Mouse (Mus musculus) forebrain, embryonic 11.5 days (tissue): ENCODE measurements at regions not wholly inside any gene's neighbourhood (a gene's known extent, or its start where the extent isn't known, plus 50 kb on each side); places are given as distances from the start of the nearest gene placed in this dataset.

Experiments
- ATAC-seq: fragments of 200-750 bp; cut with Nextera tagmentation; replicated peaks from 2 replicates; pipeline ENCODE4 v1.8.0; 2017; ENCODE audit warnings: moderate TSS enrichment; ENCODE audit not compliant: low FRiP score
- DNase-seq: peaks from one replicate; pipeline ENCODE4 v3.0.0-alpha.2; 2017; ENCODE audit warnings: low spot score
- H3K27ac ChIP-seq: fragments of 300-500 bp; sonication (generic); 2 replicates; pipeline ENCODE4 v1.5.1; 2014; ENCODE audit warnings: low read depth, low read length
- H3K27me3 ChIP-seq: fragments of 300-500 bp; sonication (generic); 2 replicates; pipeline ENCODE4 v1.6.1; 2014; ENCODE audit warnings: mild to moderate bottlenecking, low read length, mixed read lengths; ENCODE audit not compliant: control insufficient read depth, insufficient read depth
- H3K36me3 ChIP-seq: fragments of 300-500 bp; sonication (generic); 2 replicates; pipeline ENCODE4 v1.6.1; 2014; ENCODE audit warnings: mild to moderate bottlenecking, low read length, moderate library complexity, mixed read lengths; ENCODE audit not compliant: control insufficient read depth, insufficient read depth
- H3K4me1 ChIP-seq: fragments of 300-500 bp; sonication (generic); replicated peaks from 2 replicates; pipeline ENCODE4 v1.6.1; 2014; ENCODE audit warnings: low read length, mixed read lengths; ENCODE audit not compliant: control insufficient read depth, insufficient read depth
- H3K4me2 ChIP-seq: fragments of 300-500 bp; sonication (generic); 2 replicates; pipeline ENCODE4 v1.6.1; 2014; ENCODE audit warnings: low read depth, mild to moderate bottlenecking, low read length, moderate library complexity, mixed read lengths; ENCODE audit not compliant: severe bottlenecking
- H3K4me3 ChIP-seq: fragments of 300-500 bp; sonication (generic); 2 replicates; pipeline ENCODE4 v1.5.1; 2014; ENCODE audit warnings: low read depth, low read length
- H3K9ac ChIP-seq: fragments of 300-500 bp; sonication (generic); 2 replicates; pipeline ENCODE4 v1.6.1; 2014; ENCODE audit warnings: low read length
- H3K9me3 ChIP-seq: fragments of 300-500 bp; sonication (generic); 2 replicates; pipeline ENCODE4 v1.6.1; 2016; ENCODE audit warnings: low read length, mixed read lengths; ENCODE audit not compliant: control insufficient read depth
- WGBS: fragments of 180-500 bp; shearing (Covaris S2); extraction: QIAGEN DNeasy Blood & Tissue Kit; methylation state at CpG from one replicate; pipeline ENCODE4 v1.1.7; 2014; 5-methylcytosine and 5-hydroxymethylcytosine counted together

GRCm38 (mm10) chr17:65074878-65075277, 239.0 kb upstream of the 4930583I09Rik start:
- Histone ChIP-seq H3K4me2 (no peak overlapping the region), H3K9ac (no peak overlapping the region), H3K27ac (no peak overlapping the region), H3K36me3 (no peaks in the 10 kb centered on the region), H3K4me1 (no peaks in the 10 kb centered on the region), H3K9me3 (no peaks in the 10 kb centered on the region), H3K27me3 (no peaks in the 10 kb centered on the region), H3K4me3 (no peak overlapping the region)
- WGBS, result 91% methylated on average over 4 of the region's 4 CpGs
- ATAC-seq (no peak), DNase-seq (no peak)

- 62% methylated on average over 3 of the region's 3 CpGs for WGBS
- DNase-seq, result peak; percentile 54
Measured at GRCm38 (mm10) chr17:65071114-65071513, 235.2 kb upstream of the 4930583I09Rik start.

DNA sequence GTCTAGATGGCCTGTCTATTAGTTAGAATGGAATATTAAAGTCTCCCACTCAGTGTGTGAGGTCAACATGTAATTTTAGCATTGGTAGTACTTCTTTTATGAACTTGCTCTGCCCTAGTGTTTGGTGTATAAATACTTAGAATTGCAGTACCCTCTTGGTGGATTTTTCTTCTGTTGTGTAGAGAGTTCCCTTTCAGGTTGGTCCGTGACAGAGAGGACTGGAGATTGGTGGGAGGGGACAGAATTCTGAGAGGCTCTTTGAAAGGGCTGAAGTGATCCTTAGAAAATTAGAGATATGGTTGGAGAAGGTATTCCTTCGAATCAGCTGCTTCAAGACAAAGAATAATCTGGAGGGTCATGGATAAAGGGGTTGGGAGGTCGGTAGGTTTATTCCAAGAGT, 230.3 kb upstream of the 4930583I09Rik start:
- H3K9me3 ChIP-seq, result no peaks in the 10 kb centered on the region
- no peak overlapping the region for H3K4me3 ChIP-seq
- no peak overlapping the region for H3K4me2 ChIP-seq
- no peak overlapping the region for H3K27ac ChIP-seq
- no peak overlapping the region for H3K9ac ChIP-seq
- no peaks in the 10 kb centered on the region for H3K27me3 ChIP-seq
- WGBS, result 79% methylated on average over 3 of the region's 3 CpGs
- DNase-seq, result no peak
- no peaks in the 10 kb centered on the region for H3K4me1 ChIP-seq
- H3K36me3 ChIP-seq, result no peaks in the 10 kb centered on the region
- ATAC-seq, result no peak

More at GRCm38 (mm10) chr17:65071114-65071513, 235.2 kb upstream of the 4930583I09Rik start:
- H3K27ac ChIP-seq, result no peak overlapping the region
- H3K4me1 ChIP-seq, result no peaks in the 10 kb centered on the region
- H3K4me2 ChIP-seq, result no peak overlapping the region
- H3K27me3 ChIP-seq, result no peaks in the 10 kb centered on the region
- H3K36me3 ChIP-seq, result no peaks in the 10 kb centered on the region
- no peak overlapping the region for H3K9ac ChIP-seq
- 0 out of 2 replicates have a peak, but pooled peaks have one; percentile 46 for ATAC-seq
- H3K9me3 ChIP-seq, result no peaks in the 10 kb centered on the region
- H3K4me3 ChIP-seq, result no peak overlapping the region

DNA sequence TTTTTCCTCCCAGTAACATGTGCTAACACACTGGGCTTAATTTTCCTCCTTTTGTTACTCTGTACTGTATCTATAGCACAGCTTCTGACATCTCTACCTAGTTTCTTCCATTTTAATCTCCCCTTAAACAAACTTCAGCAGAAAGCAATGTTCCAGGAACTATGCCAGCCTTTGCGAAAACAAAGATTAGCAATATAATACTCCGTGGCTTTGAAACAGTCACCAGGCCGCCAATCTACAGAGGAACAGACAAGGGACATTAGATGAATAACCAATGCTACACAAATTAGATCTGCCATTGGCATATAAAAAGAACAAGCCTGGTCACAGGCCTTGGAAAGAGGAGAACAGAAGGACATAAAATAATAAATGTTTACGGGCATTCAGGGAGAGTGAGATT, 220.2 kb upstream of the 4930583I09Rik start:
- no peak overlapping the region for H3K4me3 ChIP-seq
- H3K27me3 ChIP-seq, result no peaks in the 10 kb centered on the region
- H3K9me3 ChIP-seq, result no peaks in the 10 kb centered on the region
- ATAC-seq (no peak), DNase-seq (no peak)
- no peak overlapping the region for H3K4me2 ChIP-seq
- 78% methylated on average over 4 of the region's 4 CpGs for WGBS
- H3K4me1 ChIP-seq, result no peaks in the 10 kb centered on the region
- no peak overlapping the region for H3K9ac ChIP-seq
- no peak overlapping the region for H3K27ac ChIP-seq
- no peaks in the 10 kb centered on the region for H3K36me3 ChIP-seq

- no peak overlapping the region for H3K27ac ChIP-seq
- peak; percentile 58 for ATAC-seq
Measured at GRCm38 (mm10) chr17:65049860-65050482, 214.1 kb upstream of the 4930583I09Rik start.

GRCm38 (mm10) chr17:65015731-65016130, 179.9 kb upstream of the 4930583I09Rik start:
- H3K9ac ChIP-seq, result no peak overlapping the region
- ATAC-seq (no peak), DNase-seq (no peak)
- no peaks in the 10 kb centered on the region for H3K36me3 ChIP-seq
- H3K4me1 ChIP-seq, result no peaks in the 10 kb centered on the region
- H3K4me2 ChIP-seq, result no peak overlapping the region
- no peak overlapping the region for H3K4me3 ChIP-seq
- H3K27ac ChIP-seq, result no peak overlapping the region
- no peaks in the 10 kb centered on the region for H3K9me3 ChIP-seq
- no peaks in the 10 kb centered on the region for H3K27me3 ChIP-seq
- WGBS, result 92% methylated on average over 5 of the region's 5 CpGs

More at GRCm38 (mm10) chr17:65049860-65050482, 214.1 kb upstream of the 4930583I09Rik start:
- Histone ChIP-seq H3K9me3 (no peaks in the 10 kb centered on the region), H3K4me2 (no peak overlapping the region), H3K27me3 (no peaks in the 10 kb centered on the region), H3K36me3 (no peaks in the 10 kb centered on the region), H3K4me3 (no peak overlapping the region), H3K4me1 (peaks cover 3% of the 10 kb centered on the region; the same call in 1 of the 2 replicates), H3K9ac (no peak overlapping the region)
- 26% methylated on average over 7 of the region's 7 CpGs for WGBS
- no peak for DNase-seq

GRCm38 (mm10) chr17:65014682-65015081, 178.8 kb upstream of the 4930583I09Rik start:
- no peak overlapping the region for H3K4me3 ChIP-seq
- no peak overlapping the region for H3K9ac ChIP-seq
- H3K27ac ChIP-seq, result no peak overlapping the region
- no peaks in the 10 kb centered on the region for H3K4me1 ChIP-seq
- DNase-seq, result no peak
- H3K4me2 ChIP-seq, result no peak overlapping the region
- H3K9me3 ChIP-seq, result no peaks in the 10 kb centered on the region
- H3K36me3 ChIP-seq, result no peaks in the 10 kb centered on the region
- ATAC-seq, result no peak
- no peaks in the 10 kb centered on the region for H3K27me3 ChIP-seq

- H3K36me3 ChIP-seq, result no peaks in the 10 kb centered on the region
- H3K4me1 ChIP-seq, result no peaks in the 10 kb centered on the region
- ATAC-seq (no peak), DNase-seq (no peak)
- no peak overlapping the region for H3K4me3 ChIP-seq
- WGBS, result 86% methylated on average over 5 of the region's 5 CpGs
- H3K9me3 ChIP-seq, result no peaks in the 10 kb centered on the region
- H3K4me2 ChIP-seq, result no peak overlapping the region
- H3K27me3 ChIP-seq, result no peaks in the 10 kb centered on the region
- no peak overlapping the region for H3K27ac ChIP-seq
- H3K9ac ChIP-seq, result no peak overlapping the region
Measured at GRCm38 (mm10) chr17:65000626-65001135, 164.8 kb upstream of the 4930583I09Rik start.

DNA sequence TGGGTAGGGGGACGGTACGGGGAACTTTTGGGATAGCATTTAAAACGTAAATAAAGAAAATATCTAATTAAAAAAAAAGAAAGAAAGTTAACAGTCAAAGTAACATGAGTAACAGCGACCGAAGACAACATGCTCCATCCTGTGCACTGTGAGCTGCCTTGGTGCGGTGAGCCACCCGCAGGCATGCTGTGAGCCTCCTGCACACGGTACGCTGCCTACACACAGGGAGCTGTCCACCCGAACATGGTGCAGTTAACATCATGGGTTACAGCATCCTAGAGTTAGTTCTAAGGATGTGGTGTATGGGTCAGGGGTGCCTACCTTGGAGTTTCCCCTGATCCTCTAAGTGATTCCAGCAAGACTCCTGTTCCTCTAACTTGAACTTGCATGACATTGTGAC, 158.6 kb upstream of the 4930583I09Rik start:
- no peak overlapping the region for H3K4me3 ChIP-seq
- no peaks in the 10 kb centered on the region for H3K27me3 ChIP-seq
- no peaks in the 10 kb centered on the region; the same call in 1 of the 2 replicates for H3K9me3 ChIP-seq
- WGBS, result 93% methylated on average over 10 of the region's 10 CpGs
- DNase-seq (no peak), ATAC-seq (no peak)
- H3K4me1 ChIP-seq, result no peaks in the 10 kb centered on the region
- H3K36me3 ChIP-seq, result no peaks in the 10 kb centered on the region
- H3K9ac ChIP-seq, result no peak overlapping the region
- H3K27ac ChIP-seq, result no peak overlapping the region
- no peak overlapping the region for H3K4me2 ChIP-seq
